28 mouse cellular contexts compared by ENCODE assay signal in genomic region chr12:34677110-34677509, GRCm38 (mm10).
"Had no signal": no experiment of that assay in that cellular context is flagged by ENCODE, and none has a peak within 500 bp of the region (broad histone marks: within the 10 kb centered on the region; RNA-seq: fewer than 3 reads in every experiment).

No protein-coding gene starts in this region.

- DNase-seq: left cerebral cortex, postnatal 4 days; liver; liver, embryonic 13.5 days; liver, postnatal 0 days; lung, adult 18-20 months; lung, adult 2 months; lung, embryonic 14.5 days; lung, postnatal 10 days; lung, postnatal 14 days; lung, postnatal 36 days; lung, postnatal 4 days; midbrain, embryonic 14.5 days had no signal

- H3K27ac ChIP-seq: limb, embryonic 10.5 days; limb, embryonic 12.5 days; limb, embryonic 13.5 days; limb, embryonic 15.5 days; liver, embryonic 12.5 days; liver, embryonic 13.5 days; liver, embryonic 14.5 days; liver, embryonic 15.5 days; lung, embryonic 15.5 days; macrophage; midbrain, embryonic 10.5 days; midbrain, embryonic 12.5 days; midbrain, embryonic 13.5 days; midbrain, embryonic 15.5 days; neural tube, embryonic 12.5 days had no signal

- H3K4me3 ChIP-seq: limb, embryonic 10.5 days; limb, embryonic 12.5 days; limb, embryonic 13.5 days; limb, embryonic 15.5 days; liver, embryonic 12.5 days; liver, embryonic 13.5 days; liver, embryonic 15.5 days; lung, embryonic 15.5 days; megakaryocyte, embryonic 14.5 days; midbrain, embryonic 10.5 days; midbrain, embryonic 12.5 days; midbrain, embryonic 13.5 days; midbrain, embryonic 15.5 days; myocyte; neural tube, embryonic 12.5 days had no signal
